Mouse (Mus musculus) adrenal gland, adult 8-10 months (tissue): ENCODE measurements around the gene Pex19. TPM values are rescaled to one million over a fixed set of nuclear protein-coding genes. Genes with fewer than 3 reads are reported as not detected.

ENCODE experiments used
- DNase-seq: peaks from one replicate; pipeline ENCODE4 v3.0.0; 2022
- total RNA-seq, 4 experiments: library from RNA; stranded (reverse); gene quantifications; 2 replicates each; pipeline ENCODE4 v1.2.4; 2022

The Pex19 gene
- total RNA-seq, 4 experiments from 2014 or later: 99.8 to 153 (median 120) TPM

GRCm38 (mm10) chr1:172134072-172134471 lies 7.5 kb downstream of the Pex19 start:
- no peak for DNase-seq

DNA sequence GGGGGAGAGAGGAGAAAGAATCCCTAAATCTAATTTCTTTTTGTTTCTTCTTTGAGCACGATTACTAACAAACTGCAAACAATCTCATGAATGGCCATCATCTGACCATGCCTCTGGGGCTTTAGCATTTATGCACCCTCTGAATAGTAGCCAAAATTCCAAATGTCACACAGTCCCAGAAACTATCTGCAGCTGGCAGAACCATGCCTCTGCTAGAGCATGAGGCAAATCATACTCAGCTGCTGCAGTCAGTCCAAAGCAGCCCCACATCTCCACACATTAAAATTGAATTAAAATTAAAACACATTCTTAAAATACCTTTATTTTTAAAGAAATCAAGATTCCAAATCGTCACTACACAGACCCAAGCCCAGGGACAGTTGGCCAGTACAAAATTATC lies 13.6 kb downstream of the Pex19 start:
- no peak for DNase-seq

- no peak for DNase-seq
Observed at GRCm38 (mm10) chr1:172140825-172141224, 14.3 kb downstream of the Pex19 start.

DNA sequence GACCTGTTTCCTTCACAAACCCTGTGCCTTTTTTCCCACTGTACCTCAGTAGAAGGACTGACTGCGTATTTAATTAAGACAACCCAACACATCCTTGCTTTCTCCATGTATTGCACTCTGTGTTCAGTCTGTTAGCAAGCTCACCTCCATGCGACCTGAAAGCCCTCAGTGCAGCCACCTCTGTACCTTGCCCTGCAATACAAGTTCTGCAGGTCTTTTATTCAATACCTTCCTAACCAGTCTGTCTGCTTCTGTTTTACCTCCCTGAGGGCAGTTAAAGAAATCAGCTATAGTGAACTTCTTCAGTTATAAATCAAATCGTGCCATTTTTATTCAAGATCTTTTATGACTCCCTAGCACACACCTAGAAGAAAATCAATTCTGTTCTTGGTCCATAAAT lies 15.0 kb downstream of the Pex19 start:
- no peak for DNase-seq

DNA sequence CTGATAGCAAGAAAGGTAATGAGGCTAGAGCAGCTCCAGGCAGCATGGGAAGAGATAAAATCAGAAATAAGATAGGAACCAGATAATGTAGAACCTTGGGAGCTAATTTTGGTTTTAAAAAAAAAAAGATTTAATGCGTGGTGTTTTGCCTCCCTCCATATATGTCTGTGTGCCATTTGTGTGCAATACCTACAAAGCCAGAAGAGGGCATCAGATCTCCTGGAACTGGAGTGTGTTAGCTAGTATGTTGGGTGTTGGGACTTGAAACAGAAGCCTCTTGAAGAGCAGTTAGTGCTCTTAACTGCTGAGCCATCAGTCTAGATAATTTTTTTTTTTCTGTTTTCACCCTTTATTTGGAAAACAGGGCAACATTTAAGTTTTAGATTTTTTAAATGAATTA lies 17.0 kb downstream of the Pex19 start:
- no peak for DNase-seq

- peak; percentile 97 for DNase-seq
Observed at GRCm38 (mm10) chr1:172147835-172148278, 21.3 kb downstream of the Pex19 start, which contains the start of gene Dcaf8. Gene Dcaf8 (plus strand): TSS chr1:172148084.

GRCm38 (mm10) chr1:172148279-172148954 lies 21.9 kb downstream of the Pex19 start:
- DNase-seq: no peak

- no peak for DNase-seq
Observed at GRCm38 (mm10) chr1:172148955-172149815, 22.6 kb downstream of the Pex19 start.

DNA sequence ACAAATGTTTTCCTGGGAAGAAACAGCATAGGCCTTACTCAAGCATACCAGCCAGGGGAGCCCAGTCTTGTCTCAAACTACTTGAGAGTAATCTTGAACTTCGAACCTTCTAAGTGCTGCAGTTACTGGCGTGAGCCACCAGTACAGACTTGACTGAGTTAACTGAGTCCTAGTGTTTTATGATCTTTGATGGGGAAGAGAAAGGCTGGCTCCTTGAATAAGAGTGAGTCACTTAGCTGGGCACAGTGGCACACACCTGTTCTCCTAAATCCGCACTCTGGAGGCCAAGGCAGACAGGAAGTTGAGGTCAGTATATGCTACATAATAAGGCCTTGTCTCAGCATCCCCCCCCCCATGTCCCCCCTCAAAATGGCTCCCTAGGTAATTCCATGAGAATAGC lies 28.0 kb downstream of the Pex19 start:
- DNase-seq: no peak

DNA sequence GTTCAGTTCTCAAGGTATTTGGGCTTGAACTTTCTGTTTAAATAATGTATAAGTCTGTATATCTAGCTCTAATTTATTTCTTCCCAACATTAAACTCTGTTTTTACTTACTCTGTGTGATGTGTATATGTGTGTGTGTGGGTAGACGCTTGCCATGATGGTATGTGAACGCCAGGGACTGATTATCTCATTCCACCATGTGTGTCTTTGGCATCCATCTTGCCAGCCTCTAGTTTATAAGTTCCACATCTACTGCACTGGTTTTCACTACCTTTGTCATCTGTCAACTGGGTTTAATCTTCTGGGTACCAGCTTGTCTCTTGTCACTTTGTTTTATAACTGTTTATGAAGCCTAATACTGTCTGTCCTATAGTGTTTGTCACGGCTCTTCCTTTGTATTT lies 29.0 kb downstream of the Pex19 start:
- no peak for DNase-seq

DNA sequence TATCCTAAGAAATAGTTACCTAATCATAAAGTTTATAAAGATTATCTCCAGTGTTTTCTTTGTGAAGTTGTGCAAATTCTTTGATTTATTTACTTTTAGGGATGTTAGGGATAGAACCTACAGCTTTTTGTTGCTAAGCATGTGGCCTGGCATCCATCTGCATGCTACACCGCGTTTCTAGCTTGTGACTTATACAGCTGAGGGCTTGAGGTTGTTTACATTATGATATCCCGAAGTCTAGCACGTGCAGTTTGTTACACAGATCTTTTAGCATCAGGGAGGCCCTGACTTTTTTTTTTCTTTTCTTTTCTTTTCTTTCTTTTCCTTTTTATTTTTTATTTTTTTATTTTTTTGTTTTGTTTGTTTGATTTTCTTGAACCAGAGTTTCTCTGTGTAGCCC lies 33.4 kb downstream of the Pex19 start:
- no peak for DNase-seq

DNA sequence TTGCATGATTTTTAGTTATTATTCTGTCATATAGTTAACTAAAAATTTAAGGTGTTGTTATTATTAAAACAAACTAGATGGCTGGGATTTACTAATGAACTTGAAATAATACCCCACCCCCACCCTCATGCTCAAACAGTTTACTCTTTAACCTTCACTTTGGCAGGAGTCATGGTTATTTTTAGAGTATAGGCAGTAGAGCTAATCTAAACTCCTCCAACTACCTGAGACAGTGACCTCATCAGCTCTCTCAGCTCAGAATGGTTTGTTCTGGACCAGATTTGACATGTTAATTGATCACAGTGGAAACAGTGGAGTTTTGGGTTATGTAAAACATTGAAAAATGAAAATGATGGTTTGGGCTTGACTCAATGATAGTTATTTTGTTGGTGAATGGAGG lies 34.0 kb downstream of the Pex19 start:
- DNase-seq: no peak

GRCm38 (mm10) chr1:172162009-172162408 lies 35.5 kb downstream of the Pex19 start:
- no peak for DNase-seq

GRCm38 (mm10) chr1:172162959-172163358 lies 36.4 kb downstream of the Pex19 start:
- no peak for DNase-seq

- no peak for DNase-seq
Observed at GRCm38 (mm10) chr1:172167911-172168310, 41.4 kb downstream of the Pex19 start.

DNA sequence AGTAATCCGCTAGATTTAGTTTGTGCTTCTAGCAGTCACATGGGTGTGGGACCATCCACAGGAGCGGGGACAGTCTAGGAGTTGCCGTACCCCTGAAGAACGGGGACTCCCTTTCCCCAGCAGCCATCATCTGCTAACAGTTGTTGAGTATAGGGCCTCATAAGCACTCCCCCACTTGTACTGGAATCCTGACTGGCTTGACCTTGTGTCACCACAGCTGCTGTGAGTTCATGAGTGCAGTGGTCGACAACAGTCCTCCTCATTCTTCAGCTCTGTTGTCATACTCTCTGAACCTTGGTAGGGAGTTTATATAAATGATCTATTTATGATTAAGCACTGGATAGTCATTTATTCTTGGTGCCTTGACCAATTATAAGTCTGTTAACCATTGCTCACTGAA lies 43.3 kb downstream of the Pex19 start:
- no peak for DNase-seq

GRCm38 (mm10) chr1:172172381-172172780 lies 45.8 kb downstream of the Pex19 start:
- peak; percentile 25 for DNase-seq

- DNase-seq: no peak
Observed at GRCm38 (mm10) chr1:172173181-172173580, 46.6 kb downstream of the Pex19 start.

DNA sequence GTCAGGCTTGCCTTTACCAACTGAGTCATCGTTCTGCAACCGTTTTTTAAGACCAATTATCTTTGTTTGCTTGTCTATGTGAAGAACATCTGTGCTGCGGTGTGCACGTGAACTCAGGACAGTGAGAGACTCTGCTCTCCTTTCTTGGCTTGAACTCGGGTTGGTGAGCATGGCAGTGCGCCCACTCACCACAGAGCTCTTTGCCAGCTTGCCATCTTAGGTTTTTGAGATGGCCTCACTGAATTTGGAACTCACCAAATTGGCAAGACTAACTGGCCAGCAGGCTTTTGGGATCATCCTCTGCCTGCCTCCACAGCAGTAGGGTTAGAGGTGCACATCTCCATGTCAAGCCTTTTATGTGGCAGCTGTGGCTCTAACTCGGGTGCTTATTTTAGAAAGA lies 51.2 kb downstream of the Pex19 start:
- DNase-seq: no peak

GRCm38 (mm10) chr1:172179102-172179501 lies 52.5 kb downstream of the Pex19 start:
- no peak for DNase-seq

DNA sequence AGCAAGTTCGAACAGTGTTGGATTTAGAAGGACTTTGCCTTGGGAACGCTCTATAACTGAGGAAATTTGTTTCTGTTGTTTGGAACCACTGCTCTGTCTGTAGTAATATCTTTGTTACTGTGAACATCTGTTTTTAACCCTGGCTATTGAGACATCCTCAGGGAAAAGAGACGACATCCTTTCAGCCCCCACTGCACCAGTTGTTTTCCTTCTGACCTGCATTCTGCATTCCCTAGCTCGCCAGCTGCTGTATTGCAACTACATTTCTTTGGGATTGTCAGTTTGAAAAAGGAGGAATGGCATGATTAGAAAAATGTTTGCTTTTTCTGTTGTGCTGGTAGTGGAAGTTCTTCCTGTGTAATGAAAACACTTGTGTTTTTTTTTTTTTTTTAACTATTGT lies 54.3 kb downstream of the Pex19 start:
- no peak for DNase-seq

DNA sequence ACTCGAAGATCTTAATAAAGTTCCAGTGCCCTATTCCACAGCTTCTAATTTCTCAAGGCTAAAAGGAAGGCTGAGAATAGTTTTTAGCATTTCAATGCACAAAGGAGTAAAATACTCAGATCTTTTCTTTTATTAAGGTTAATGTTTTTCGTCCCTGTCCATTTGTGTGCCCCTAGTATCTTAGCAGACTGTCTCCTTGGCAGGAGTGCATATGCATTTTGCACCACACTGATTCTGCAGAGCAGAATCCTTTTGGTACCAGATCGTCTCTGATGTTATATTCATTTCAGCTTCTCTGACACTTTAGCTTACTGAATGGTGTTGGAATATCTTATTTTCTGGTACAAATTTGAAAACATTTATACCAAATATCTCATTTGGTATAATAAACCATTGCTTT lies 55.2 kb downstream of the Pex19 start:
- DNase-seq: no peak

GRCm38 (mm10) chr1:172183056-172183455 lies 56.5 kb downstream of the Pex19 start:
- DNase-seq: no peak

DNA sequence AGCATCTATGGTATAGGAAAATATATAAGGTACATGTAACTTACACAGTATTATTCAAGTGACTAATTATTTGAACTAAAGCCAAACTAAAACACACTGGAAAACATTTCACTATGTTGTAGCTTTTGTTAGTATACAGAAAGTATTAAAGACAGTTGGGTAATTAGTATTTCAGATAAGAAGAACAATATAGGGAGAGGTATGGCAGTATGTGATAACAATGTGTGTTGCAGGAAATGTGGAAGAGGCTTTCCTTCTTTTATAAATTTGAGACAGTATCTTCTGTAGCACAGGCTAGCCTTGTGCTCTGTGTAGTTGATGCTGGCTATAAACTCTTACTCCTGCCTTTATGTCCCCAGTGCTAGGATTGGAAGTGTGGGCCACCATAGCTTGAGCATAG lies 57.4 kb downstream of the Pex19 start:
- DNase-seq: no peak
